Mouse (Mus musculus): ENCODE results near the gene Ggt1. TPM values are rescaled to one million over a fixed set of nuclear protein-coding genes. Genes with fewer than 3 reads are reported as not detected.
"Not testable (repeated sequence)": the region's sequence is repeated elsewhere in the genome, so short reads cannot be mapped to it uniquely, and the experiment has no call there.

Gene Ggt1
- polyA plus RNA-seq, 1 experiment = 370 TPM

GRCm38 (mm10) chr10:75547901-75548300 lies 13.5 kb upstream of the Ggt1 start:
- no peak for DNase-seq (ENCODE audit: low read depth, low spot score)
- 35% methylated on average over 7 of the region's 7 CpGs for WGBS

- WGBS = 17% methylated on average over 14 of the region's 14 CpGs
- DNase-seq (ENCODE audit: low read depth, low spot score) = peak; percentile 89
Observed at GRCm38 (mm10) chr10:75548486-75548885, 12.9 kb upstream of the Ggt1 start.

- WGBS = 46% methylated on average over 7 of the region's 7 CpGs
- DNase-seq (ENCODE audit: low read depth, low spot score) = no peak
Observed at GRCm38 (mm10) chr10:75549886-75550285, 11.5 kb upstream of the Ggt1 start.

- DNase-seq (ENCODE audit: low read depth, low spot score) = no peak
- WGBS = 38% methylated on average over 12 of the region's 12 CpGs
Observed at GRCm38 (mm10) chr10:75551175-75551574, 10.2 kb upstream of the Ggt1 start.

- DNase-seq (ENCODE audit: low read depth, low spot score) = no peak
- WGBS = 83% methylated on average over 2 of the region's 2 CpGs
Observed at GRCm38 (mm10) chr10:75552106-75552505, 9.3 kb upstream of the Ggt1 start.

- WGBS = 84% methylated on average over 13 of the region's 13 CpGs
- DNase-seq (ENCODE audit: low read depth, low spot score) = no peak
Observed at GRCm38 (mm10) chr10:75552701-75553450, 8.5 kb upstream of the Ggt1 start.

GRCm38 (mm10) chr10:75554090-75554489 lies 7.3 kb upstream of the Ggt1 start:
- no peak for DNase-seq (ENCODE audit: low read depth, low spot score)
- 74% methylated on average over 8 of the region's 8 CpGs for WGBS

- no peak for DNase-seq (ENCODE audit: low read depth, low spot score)
- 86% methylated on average over 6 of the region's 6 CpGs for WGBS
Observed at GRCm38 (mm10) chr10:75555557-75555956, 5.8 kb upstream of the Ggt1 start.

- no peak for DNase-seq (ENCODE audit: low read depth, low spot score)
- WGBS = 37% methylated on average over 9 of the region's 9 CpGs
Observed at GRCm38 (mm10) chr10:75556026-75556425, 5.4 kb upstream of the Ggt1 start.

GRCm38 (mm10) chr10:75558515-75558914 lies 2.9 kb upstream of the Ggt1 start:
- WGBS = 63% methylated on average over 3 of the region's 3 CpGs

GRCm38 (mm10) chr10:75559041-75559675 lies 2.2 kb upstream of the Ggt1 start:
- no peak for DNase-seq (ENCODE audit: low read depth, low spot score)
- 14% methylated on average over 14 of the region's 14 CpGs for WGBS

More at GRCm38 (mm10) chr10:75558515-75558914, 2.9 kb upstream of the Ggt1 start:
- DNase-seq (ENCODE audit: low read depth, low spot score) = no peak

- no peak for DNase-seq (ENCODE audit: low read depth, low spot score)
- WGBS = 1% methylated on average over 73 of the region's 75 CpGs
Observed at GRCm38 (mm10) chr10:75559676-75560548, 1.5 kb upstream of the Ggt1 start, which contains the start of gene Lrrc75b. TSS of gene Lrrc75b (minus strand) at chr10:75560330.

- WGBS = 36% methylated on average over 6 of the region's 6 CpGs
- no peak for DNase-seq (ENCODE audit: low read depth, low spot score)
Observed at GRCm38 (mm10) chr10:75560549-75560899, 880 bp upstream of the Ggt1 start.

- DNase-seq (ENCODE audit: low read depth, low spot score) = no peak
- 69% methylated on average over 8 of the region's 8 CpGs for WGBS
Observed at GRCm38 (mm10) chr10:75562596-75562995, 1.2 kb downstream of the Ggt1 start.

- 86% methylated on average over 12 of the region's 12 CpGs for WGBS
- no peak for DNase-seq (ENCODE audit: low read depth, low spot score)
Observed at GRCm38 (mm10) chr10:75564687-75565265, 3.4 kb downstream of the Ggt1 start.

- WGBS = 30% methylated on average over 6 of the region's 6 CpGs
- no peak for DNase-seq (ENCODE audit: low read depth, low spot score)
Observed at GRCm38 (mm10) chr10:75565436-75565835, 4.0 kb downstream of the Ggt1 start.

GRCm38 (mm10) chr10:75565906-75566305 lies 4.5 kb downstream of the Ggt1 start:
- no peak for DNase-seq (ENCODE audit: low read depth, low spot score)
- 38% methylated on average over 7 of the region's 7 CpGs for WGBS

- 75% methylated on average over 5 of the region's 5 CpGs for WGBS
- DNase-seq (ENCODE audit: low read depth, low spot score) = no peak
Observed at GRCm38 (mm10) chr10:75566321-75566720, 4.9 kb downstream of the Ggt1 start.

- 78% methylated on average over 2 of the region's 2 CpGs for WGBS
- not testable (repeated sequence) for DNase-seq (ENCODE audit: low read depth, low spot score)
Observed at GRCm38 (mm10) chr10:75566765-75567164, 5.4 kb downstream of the Ggt1 start.

- WGBS = 61% methylated on average over 5 of the region's 5 CpGs
- DNase-seq (ENCODE audit: low read depth, low spot score) = no peak
Observed at GRCm38 (mm10) chr10:75568029-75568428, 6.6 kb downstream of the Ggt1 start.

Measured in large intestine, adult 2 months (tissue).